Mouse (Mus musculus) megakaryocyte, embryonic 14.5 days (primary cell): ENCODE measurements around the gene Olfr263. TPM values are rescaled to one million over a fixed set of nuclear protein-coding genes. Genes with fewer than 3 reads are reported as not detected.

Source experiments
- H3K27me3 ChIP-seq: replicated peaks from 2 replicates; pipeline ENCODE3; 2012; ENCODE audit warnings: inconsistent platforms
- H3K36me3 ChIP-seq: replicated peaks from 2 replicates; pipeline ENCODE3; 2012; ENCODE audit warnings: low read length, inconsistent platforms, mixed read lengths
- H3K4me1 ChIP-seq: 2 replicates; pipeline ENCODE4 v1.6.1; 2012; ENCODE audit warnings: inconsistent platforms
- H3K4me3 ChIP-seq: replicated peaks from 2 replicates; pipeline ENCODE3; 2012; ENCODE audit warnings: moderate library complexity, mild to moderate bottlenecking, inconsistent platforms
- H3K9me3 ChIP-seq: 2 replicates; pipeline ENCODE4 v1.6.1; 2012; ENCODE audit warnings: inconsistent platforms
- FLI1 ChIP-seq: IDR thresholded peaks from 2 replicates; pipeline ENCODE4 v1.6.1; 2012; ENCODE audit warnings: low read length, inconsistent platforms, mixed read lengths
- GATA1 ChIP-seq: IDR thresholded peaks from 3 replicates; pipeline ENCODE4 v1.6.1; 2012; ENCODE audit warnings: mixed read lengths, low read length, inconsistent platforms, borderline replicate concordance
- polyA plus RNA-seq: library from polyadenylated mRNA; stranded (reverse); fragments of >175 nt; gene quantifications from 2 replicates; pipeline ENCODE4 v1.2.3, GENCODE M21; 2012; ENCODE audit warnings: low replicate concordance; ENCODE audit not compliant: insufficient read depth

Olfr263 gene
- polyA plus RNA-seq, 1 experiment, result not detected

DNA sequence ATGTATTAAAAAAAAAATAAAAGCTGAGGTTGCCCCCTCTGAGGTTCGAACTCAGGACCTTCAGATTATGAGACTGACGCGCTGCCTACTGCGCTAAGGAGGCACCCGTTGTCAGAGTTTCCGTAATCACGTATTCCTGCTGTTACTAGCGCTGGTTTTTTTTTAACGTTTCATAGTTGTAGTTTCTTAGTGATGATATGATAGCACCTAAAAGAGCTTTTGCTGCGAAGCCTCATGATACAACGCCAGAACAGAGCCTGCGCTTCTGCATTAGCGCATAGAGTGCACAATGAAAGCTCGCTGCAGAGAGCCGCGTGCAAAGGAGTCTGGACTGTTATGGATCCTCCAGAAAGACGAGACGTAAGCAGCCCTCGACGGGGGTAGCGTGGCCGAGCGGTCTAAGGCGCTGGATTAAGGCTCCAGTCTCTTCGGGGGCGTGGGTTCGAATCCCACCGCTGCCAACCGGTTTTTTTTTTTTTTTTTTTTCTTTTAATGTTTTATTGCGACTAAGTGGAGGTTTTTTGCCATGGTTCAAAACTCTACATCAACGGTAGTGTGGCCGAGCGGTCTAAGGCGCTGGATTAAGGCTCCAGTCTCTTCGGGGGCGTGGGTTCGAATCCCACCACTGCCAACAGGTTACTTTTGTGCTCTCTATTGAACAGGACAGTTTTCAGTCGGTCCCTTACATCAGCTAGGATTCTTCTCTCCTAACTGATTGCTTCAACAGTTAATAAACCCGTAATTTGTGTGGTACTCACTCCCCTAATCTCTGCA is 40.4 kb downstream of the Olfr263 start:
- Histone ChIP-seq H3K9me3 (no peaks in the 10 kb centered on the region), H3K27me3 (peaks cover 2% of the 10 kb centered on the region), H3K4me1 (peaks cover 41% of the 10 kb centered on the region), H3K36me3 (no peaks in the 10 kb centered on the region), H3K4me3 (peak overlapping the region; percentile 96)
- TF ChIP-seq FLI1, result no peak
- no peak for TF ChIP-seq GATA1

DNA sequence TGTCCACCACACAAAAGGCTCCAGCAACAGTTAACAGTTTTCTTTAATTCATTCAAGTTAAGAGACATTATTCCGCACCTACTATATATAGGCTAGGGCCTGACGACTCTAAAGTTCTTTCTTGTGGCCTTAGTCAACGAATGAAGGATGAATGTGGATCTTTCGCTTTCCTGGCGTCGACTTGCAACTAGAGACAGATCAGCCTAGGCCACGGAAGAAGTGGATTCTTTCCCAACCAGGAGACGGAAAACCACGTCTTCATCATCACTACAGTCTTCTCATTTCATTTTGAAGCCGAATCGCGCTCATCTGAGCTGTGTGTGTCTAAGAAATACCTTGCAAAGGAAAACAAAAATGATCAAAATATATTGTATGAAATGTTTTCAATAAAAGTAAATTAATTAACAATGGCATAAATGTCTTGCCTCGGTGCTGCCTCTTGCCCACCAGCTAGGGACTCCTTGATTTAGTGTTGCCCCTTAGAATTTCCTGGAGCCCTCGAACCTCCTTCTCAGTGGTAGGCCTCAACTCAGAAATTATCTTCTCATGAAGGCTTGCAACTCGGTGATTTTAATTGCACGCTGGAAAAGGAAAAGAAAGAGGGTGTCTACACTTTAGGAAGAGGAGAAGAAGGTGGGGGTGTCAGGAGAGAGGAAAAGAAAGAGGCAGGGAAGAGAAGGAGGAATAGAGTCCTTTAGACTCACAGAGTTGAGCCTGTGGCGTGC is 41.2 kb downstream of the Olfr263 start:
- Histone ChIP-seq H3K4me3 (peak overlapping the region; percentile 96), H3K36me3 (no peaks in the 10 kb centered on the region), H3K27me3 (no peaks in the 10 kb centered on the region), H3K9me3 (no peaks in the 10 kb centered on the region), H3K4me1 (peaks cover 44% of the 10 kb centered on the region)
- TF ChIP-seq GATA1 (no peak), FLI1 (no peak)

DNA sequence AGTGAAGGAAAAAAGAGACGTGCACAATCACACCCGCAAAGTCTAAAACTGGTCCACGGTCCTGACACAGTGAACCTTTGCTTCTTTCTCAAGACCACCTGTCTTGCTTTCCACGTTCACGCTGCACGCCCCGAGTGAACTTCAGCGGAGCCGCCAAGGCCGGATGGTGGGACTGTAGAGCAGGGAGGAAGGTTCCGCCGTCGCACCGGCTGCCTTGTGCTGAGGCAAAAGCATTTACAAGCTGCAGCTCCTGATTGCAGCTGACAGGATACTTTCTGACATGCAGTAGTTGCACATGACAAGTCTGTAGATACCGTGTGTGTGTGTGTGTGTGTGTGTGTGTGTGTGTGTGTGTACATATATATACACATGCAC is 41.7 kb downstream of the Olfr263 start:
- Histone ChIP-seq H3K27me3 (no peaks in the 10 kb centered on the region), H3K36me3 (no peaks in the 10 kb centered on the region), H3K4me3 (peak overlapping the region; percentile 78), H3K9me3 (no peaks in the 10 kb centered on the region), H3K4me1 (peaks cover 44% of the 10 kb centered on the region)
- TF ChIP-seq FLI1, result no peak
- no peak for TF ChIP-seq GATA1

DNA sequence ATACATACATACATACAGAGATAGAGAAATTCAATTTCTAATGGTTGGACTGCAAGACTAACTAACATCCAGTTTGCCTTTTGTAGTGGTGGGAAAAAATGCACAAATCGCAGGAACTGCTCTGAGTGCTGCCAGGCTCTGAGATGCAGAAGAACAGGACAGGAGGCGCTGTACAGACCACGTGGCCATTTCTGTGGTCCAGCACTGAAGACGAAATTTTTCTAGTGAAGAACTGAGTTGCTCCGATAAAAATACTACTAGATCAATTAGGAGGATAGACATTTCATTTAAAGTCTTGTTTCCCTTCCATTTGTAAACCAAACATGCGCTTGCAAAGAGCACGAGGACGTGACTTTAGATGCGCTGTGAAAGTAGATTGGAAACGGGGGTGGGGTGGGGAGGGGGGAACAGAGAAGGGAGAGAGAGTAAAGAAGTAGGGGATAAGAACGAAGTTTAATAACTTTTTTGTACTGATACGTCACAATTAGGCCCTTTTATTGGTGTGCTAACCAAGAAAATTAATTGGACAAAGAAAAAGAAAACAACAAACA is 42.2 kb downstream of the Olfr263 start:
- peak overlapping the region; percentile 91 for H3K4me3 ChIP-seq
- no peaks in the 10 kb centered on the region for H3K36me3 ChIP-seq
- H3K27me3 ChIP-seq, result no peaks in the 10 kb centered on the region
- TF ChIP-seq GATA1, result no peak
- TF ChIP-seq FLI1, result no peak
- H3K4me1 ChIP-seq, result peaks cover 42% of the 10 kb centered on the region
- H3K9me3 ChIP-seq, result no peaks in the 10 kb centered on the region

DNA sequence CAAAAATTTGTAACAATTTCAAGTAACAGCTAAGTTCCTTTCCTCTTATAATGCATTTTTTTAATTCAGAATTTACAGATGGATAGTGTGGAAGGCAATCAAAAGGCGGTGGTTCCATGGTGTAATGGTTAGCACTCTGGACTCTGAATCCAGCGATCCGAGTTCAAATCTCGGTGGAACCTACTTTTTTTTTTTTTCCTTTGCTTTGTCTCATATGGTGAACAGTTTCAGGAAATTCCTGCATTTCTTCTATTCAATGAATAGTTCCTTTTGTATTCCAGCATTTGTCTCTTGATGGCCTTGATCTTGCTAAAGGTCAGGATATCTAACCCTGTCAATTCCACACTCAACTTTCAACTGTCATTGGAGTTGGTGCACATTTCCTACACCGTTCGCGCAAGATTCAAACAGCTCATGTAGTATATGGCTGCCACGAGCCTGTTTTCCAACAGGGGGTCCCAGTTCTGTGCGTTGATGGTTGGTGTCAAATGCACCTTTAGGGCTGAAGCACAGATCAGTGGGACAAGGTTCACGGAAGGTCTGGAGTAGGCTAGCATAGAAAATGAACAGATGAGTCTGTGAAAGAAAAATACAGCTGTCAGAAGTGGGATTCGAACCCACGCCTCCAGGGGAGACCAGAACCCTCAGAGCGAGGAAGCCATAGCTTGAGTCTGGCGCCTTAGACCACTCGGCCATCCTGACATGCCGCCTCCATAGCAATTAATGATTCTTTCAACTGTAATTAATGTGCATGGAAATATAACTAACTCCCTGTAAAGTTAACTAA is 43.0 kb downstream of the Olfr263 start:
- peak overlapping the region; percentile 91 for H3K4me3 ChIP-seq
- peaks cover 41% of the 10 kb centered on the region for H3K4me1 ChIP-seq
- no peaks in the 10 kb centered on the region for H3K36me3 ChIP-seq
- no peaks in the 10 kb centered on the region for H3K27me3 ChIP-seq
- no peaks in the 10 kb centered on the region for H3K9me3 ChIP-seq
- TF ChIP-seq FLI1 (no peak), GATA1 (no peak)

DNA sequence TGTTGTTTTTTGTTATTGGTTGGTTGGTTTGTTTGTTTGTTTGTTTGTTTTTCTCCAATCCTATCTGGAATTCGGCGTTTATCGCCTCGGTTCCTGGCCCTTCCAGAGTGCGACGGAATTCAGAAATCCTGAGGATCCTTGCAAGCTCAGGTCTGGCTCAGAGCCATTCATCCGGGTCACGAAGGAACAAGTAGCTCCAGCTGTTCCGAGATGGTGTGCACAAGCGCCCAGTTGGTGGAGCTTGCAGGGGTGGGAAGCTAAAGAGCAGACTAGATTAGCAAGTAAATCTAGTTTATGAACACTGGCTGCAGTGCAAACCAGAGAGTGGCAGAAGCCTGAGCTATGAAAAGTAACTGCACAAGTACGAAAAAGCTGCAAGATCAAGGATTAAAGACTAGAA is 43.6 kb downstream of the Olfr263 start:
- Histone ChIP-seq H3K4me3 (peak overlapping the region; percentile 91), H3K27me3 (no peaks in the 10 kb centered on the region), H3K9me3 (no peaks in the 10 kb centered on the region), H3K4me1 (peaks cover 46% of the 10 kb centered on the region), H3K36me3 (no peaks in the 10 kb centered on the region)
- TF ChIP-seq FLI1 (no peak), GATA1 (no peak)

DNA sequence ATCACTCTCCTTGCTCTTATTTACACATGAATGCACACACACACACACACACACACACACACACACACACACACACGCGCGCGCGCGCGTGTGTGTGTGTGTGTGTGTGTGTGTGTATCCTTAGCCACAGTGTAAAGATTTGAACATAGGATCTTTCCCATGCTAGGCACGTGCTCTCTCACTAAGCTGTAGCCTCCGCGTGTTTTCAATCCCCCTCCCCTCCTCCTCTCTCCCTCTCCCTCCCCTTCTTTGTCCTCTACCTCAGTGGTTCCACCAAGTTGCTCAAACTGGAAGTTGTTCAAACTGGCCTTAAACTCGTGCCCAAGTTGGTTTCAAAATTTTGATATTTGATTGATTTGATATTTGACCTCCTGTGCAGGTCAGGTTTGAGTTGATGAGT is 47.3 kb downstream of the Olfr263 start:
- H3K9me3 ChIP-seq, result no peaks in the 10 kb centered on the region
- peaks cover 1% of the 10 kb centered on the region for H3K36me3 ChIP-seq
- H3K4me3 ChIP-seq, result no peak overlapping the region
- TF ChIP-seq GATA1, result no peak
- TF ChIP-seq FLI1, result no peak
- H3K27me3 ChIP-seq, result no peaks in the 10 kb centered on the region
- H3K4me1 ChIP-seq, result peaks cover 52% of the 10 kb centered on the region

DNA sequence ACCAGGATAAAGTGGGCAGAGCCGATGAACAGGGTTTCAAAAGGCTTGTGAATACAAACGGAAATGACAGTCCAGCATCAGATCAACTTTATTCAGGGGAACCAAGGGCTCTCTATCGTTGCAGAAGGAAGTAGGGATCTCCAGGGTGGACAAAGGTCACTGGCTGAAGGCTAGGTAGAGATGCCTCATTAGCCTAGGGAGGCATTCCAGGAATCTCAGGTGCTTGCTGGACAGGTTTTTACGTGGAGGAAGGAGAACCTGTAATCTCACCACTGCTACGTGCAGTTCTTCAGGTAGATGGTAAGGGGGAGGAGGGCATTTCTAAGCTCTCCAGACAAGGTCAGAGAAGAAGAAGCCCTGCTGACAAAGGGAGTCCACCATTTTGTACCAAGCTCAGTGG is 48.2 kb downstream of the Olfr263 start:
- Histone ChIP-seq H3K36me3 (peaks cover 11% of the 10 kb centered on the region), H3K9me3 (no peaks in the 10 kb centered on the region), H3K4me1 (peaks cover 56% of the 10 kb centered on the region), H3K4me3 (no peak overlapping the region), H3K27me3 (no peaks in the 10 kb centered on the region)
- TF ChIP-seq GATA1 (no peak), FLI1 (no peak)

DNA sequence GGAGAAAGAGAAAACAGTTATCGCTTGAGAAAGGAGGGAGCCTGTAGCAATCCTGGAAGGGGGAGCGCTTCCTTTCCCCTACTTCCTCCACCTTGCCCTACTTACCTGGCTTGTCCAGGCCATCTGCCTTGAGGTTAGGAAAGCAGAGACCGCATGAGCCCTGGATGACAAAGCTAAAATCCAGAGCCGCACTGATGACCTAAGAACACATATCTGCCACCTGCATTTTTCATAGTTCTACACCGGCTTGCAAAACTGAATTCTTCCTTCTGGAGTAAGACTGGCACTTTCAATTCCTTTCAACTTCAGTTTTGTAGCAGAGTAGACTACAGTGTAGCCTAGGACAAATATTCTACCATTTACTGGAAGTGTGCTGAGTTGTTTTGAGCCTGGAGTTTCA is 48.9 kb downstream of the Olfr263 start:
- Histone ChIP-seq H3K36me3 (peaks cover 18% of the 10 kb centered on the region), H3K4me1 (peaks cover 56% of the 10 kb centered on the region), H3K9me3 (no peaks in the 10 kb centered on the region), H3K4me3 (no peak overlapping the region), H3K27me3 (no peaks in the 10 kb centered on the region)
- no peak for TF ChIP-seq GATA1
- no peak for TF ChIP-seq FLI1
